ENCODE assay signal across 15 mouse cellular contexts in the genomic region with DNA sequence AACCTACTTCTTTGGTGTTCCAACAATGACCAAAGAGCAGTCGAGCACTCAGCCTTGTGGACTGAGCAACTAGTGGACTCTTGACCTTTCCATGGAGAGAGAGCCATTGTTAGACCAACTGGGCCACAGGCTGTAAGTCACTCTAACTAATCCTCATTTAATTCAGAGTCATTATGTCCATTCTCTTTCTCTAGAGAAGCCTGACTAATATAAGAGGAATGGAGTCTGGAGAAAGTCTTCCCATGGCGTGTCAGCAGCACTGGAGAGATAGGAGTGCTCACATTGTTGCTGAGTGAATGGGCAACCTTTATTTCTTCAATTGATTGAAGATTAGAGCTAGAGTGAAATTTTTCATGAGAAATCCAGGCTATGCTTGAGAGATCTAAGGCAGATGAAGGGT.
"Had no signal": no experiment of that assay in that cellular context is flagged by ENCODE, and none has a peak within 500 bp of the region (broad histone marks: within the 10 kb centered on the region; RNA-seq: fewer than 3 reads in every experiment).

No protein-coding gene starts in this region.

- H3K27ac ChIP-seq: neural tube, embryonic 13.5 days; neural tube, embryonic 15.5 days; stomach, embryonic 15.5 days; stomach, postnatal 0 days had no signal

- DNase-seq: retina, postnatal 1 day; right cerebral cortex, adult 18-20 months; right cerebral cortex, postnatal 14 days; right cerebral cortex, postnatal 25 days; right cerebral cortex, postnatal 4 days; spleen, adult 18-20 months; thymus, adult 2 months; thymus, postnatal 14 days; thymus, postnatal 25 days; thymus, postnatal 36 days; thymus, postnatal 4 days had no signal

- H3K4me1 ChIP-seq: neural tube, embryonic 13.5 days; neural tube, embryonic 15.5 days; stomach, embryonic 15.5 days had no signal

- H3K27me3 ChIP-seq: neural tube, embryonic 13.5 days; neural tube, embryonic 15.5 days; stomach, embryonic 15.5 days had no signal

- H3K36me3 ChIP-seq: neural tube, embryonic 13.5 days; neural tube, embryonic 15.5 days; stomach, embryonic 15.5 days had no signal

- H3K4me3 ChIP-seq: neural tube, embryonic 13.5 days; neural tube, embryonic 15.5 days; stomach, embryonic 15.5 days had no signal
